Mouse (Mus musculus) CH12.LX (cell line): ENCODE data around the gene Gpr84.

Experiments used
- BHLHE40 ChIP-seq: IDR thresholded peaks from 2 replicates; pipeline ENCODE4 v1.6.1; 2011; ENCODE audit warnings: mild to moderate bottlenecking, low read depth, low read length, improper control_type of control experiment
- CHD2 ChIP-seq: IDR thresholded peaks from 2 replicates; pipeline ENCODE4 v1.6.1; 2011; ENCODE audit warnings: low read length, improper control_type of control experiment
- CTCF ChIP-seq, 2 experiments: IDR thresholded peaks in 1 of 2; conservative IDR thresholded peaks in 1 of 2; 2 replicates each; pipeline ENCODE4 v1.5.1; 2011 to 2012; ENCODE audit warnings: low read depth in 2 of 2, low read length in 2 of 2, improper control_type of control experiment in 1 of 2, inconsistent platforms in 1 of 2, mild to moderate bottlenecking in 1 of 2, moderate library complexity in 1 of 2
- ELF1 ChIP-seq: IDR thresholded peaks from 2 replicates; pipeline ENCODE4 v1.6.1; 2014; ENCODE audit warnings: low read depth, mild to moderate bottlenecking, inconsistent platforms, low read length, improper control_type of control experiment
- IRF4 ChIP-seq: IDR thresholded peaks from 2 replicates; pipeline ENCODE4 v1.6.1; 2014; ENCODE audit warnings: low read depth, mild to moderate bottlenecking, inconsistent platforms, low read length, improper control_type of control experiment
- NRF1 ChIP-seq: IDR thresholded peaks from 2 replicates; pipeline ENCODE4 v1.6.1; 2014; ENCODE audit warnings: low read depth, mild to moderate bottlenecking, inconsistent platforms, low read length, improper control_type of control experiment, moderate library complexity
- POLR2A ChIP-seq: IDR thresholded peaks from 2 replicates; pipeline ENCODE4 v1.6.1; 2011; ENCODE audit warnings: low read depth, mild to moderate bottlenecking, improper control_type of control experiment, low read length
- RAD21 ChIP-seq: IDR thresholded peaks from 2 replicates; pipeline ENCODE4 v1.6.1; 2011; ENCODE audit warnings: low read depth, mild to moderate bottlenecking, low read length, improper control_type of control experiment, moderate library complexity
- RCOR1 ChIP-seq: conservative IDR thresholded peaks from 2 replicates; pipeline ENCODE4 v1.6.1; 2012; ENCODE audit warnings: low read depth, mild to moderate bottlenecking, inconsistent platforms, low read length, improper control_type of control experiment
- SMC3 ChIP-seq: IDR thresholded peaks from 2 replicates; pipeline ENCODE4 v1.6.1; 2011; ENCODE audit warnings: low read depth, low read length, improper control_type of control experiment
- USF1 ChIP-seq: IDR thresholded peaks from 2 replicates; pipeline ENCODE4 v1.6.1; 2014; ENCODE audit warnings: low read depth, mild to moderate bottlenecking, inconsistent platforms, low read length, improper control_type of control experiment
- USF2 ChIP-seq: conservative IDR thresholded peaks from 2 replicates; pipeline ENCODE4 v1.6.1; 2011; ENCODE audit warnings: low read depth, low read length, improper control_type of control experiment

DNA sequence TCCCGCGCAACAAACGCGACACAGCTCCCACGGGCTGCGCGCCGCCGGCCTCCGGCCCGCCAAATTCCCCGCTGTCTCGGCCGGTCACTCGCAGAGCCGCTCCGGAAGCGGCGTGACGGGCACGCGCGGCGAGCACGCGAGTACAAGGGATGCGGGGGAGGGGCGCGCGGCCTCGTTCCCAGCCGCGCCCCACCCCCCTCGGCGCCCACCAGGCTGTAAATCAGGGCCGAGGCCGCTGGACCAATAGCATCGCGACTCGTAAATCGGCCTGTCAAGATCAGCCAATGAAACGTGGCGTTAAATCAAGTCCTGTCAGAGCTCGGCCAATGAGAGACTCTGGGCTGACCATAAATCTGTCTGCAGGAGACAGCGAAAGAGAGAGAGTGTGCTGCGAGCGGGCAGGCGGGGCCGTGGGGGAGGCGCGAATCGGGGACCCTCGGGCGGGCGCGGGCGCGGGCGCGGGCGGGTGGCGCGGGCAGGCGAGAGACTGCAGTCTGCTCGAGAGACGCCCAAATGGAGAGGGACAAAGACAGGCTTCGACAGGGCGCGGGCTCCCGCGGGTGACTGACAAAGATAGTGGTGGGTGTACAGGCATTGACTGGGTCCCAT lies 5.2 kb downstream of the Gpr84 start:
- peak; percentile 98 for TF ChIP-seq CHD2
- TF ChIP-seq CTCF (conservative IDR thresholded peaks at IDR 0.05 in 1 of 2, IDR thresholded peaks at IDR 0.05 in 1 of 2; ENCODE audit: low read depth in 2 of 2, low read length in 2 of 2): no peak
- peak; percentile 99 for TF ChIP-seq BHLHE40
- TF ChIP-seq ELF1: peak; percentile 75
- peak; percentile 82 for TF ChIP-seq POLR2A
- TF ChIP-seq RCOR1: 0 out of 2 replicates have a peak, but pooled peaks have one; percentile 15
- TF ChIP-seq IRF4: peak; percentile 52
- no peak for TF ChIP-seq SMC3
- TF ChIP-seq NRF1: peak; percentile 55
- TF ChIP-seq USF2: no peak
- TF ChIP-seq RAD21: no peak
- no peak for TF ChIP-seq USF1
